Mouse (Mus musculus): ENCODE data around the gene Mcoln2.
A peak's percentile ranks its signal among the peaks of the same experiment; 100 is the strongest.

The Mcoln2 gene

DNA sequence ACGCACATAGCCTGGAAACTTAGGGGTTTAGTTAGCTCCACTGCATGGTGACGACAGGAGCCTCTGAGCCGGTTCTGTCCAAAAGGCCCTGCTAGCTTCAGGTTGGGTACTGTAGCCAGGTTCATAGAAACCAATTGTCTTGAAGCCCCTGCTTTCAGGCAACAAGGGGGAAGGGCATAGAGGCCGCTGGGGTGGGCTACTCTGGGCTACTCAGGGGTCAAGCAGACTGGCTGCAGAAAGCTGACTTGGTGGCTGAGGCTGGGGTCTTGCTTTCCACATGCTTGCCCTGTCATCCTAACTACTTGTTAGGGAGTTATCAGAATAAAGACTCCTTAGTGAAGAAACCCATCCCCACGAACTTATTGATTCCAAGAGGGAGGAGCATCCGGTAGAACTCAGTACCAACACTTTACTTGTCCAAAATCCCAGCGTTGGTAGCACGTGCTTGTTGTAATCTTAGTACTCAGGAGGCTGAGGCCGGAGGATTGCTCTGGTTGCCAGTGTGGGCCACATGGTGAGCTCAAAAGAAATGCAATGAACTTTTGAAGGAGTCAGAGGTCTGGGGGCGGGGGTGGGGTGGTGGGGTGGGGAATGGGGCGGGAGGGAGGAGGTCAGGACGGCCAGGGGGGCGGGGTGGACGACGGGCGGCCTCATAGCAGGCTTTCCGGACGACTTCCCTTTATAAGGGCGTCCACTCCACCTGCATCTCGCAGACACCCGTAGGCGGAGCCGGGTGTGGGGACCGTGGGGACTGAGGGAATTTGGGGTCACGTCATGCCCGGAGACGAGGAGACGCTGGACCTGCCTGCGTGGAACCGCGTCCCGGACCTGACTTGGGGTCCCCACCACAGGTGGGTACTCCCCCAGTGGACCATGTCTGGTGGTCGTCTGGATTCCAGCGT, at the start of gene Mcoln2:
TSS of gene Mcoln2 (plus strand) at position 678 of the 902 bp plus-strand sequence.
- DNase-seq (ENCODE audit: low spot score in 2 of 2): no peak

DNA sequence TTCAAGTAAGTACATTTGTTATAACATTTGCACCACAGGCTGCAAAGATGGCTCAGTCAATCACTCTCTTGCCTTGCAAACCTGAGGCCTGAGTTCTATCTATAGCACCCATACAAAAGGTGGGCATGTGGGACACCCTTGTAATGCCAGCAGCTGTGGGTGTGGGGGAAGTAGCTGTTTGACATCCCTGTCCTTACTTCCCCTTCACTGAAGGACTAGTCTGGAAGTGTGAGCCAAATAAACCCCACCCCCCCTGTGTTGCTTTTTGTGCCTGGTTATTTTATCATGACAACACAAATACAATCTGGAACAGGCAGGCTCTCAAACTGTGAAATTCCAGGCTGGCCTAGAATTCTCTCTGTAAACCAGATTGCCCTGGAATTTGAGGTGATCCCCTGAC, 49.7 kb upstream of the Mcoln2 start:
- DNase-seq (ENCODE audit: low spot score in 2 of 2): no peak

DNA sequence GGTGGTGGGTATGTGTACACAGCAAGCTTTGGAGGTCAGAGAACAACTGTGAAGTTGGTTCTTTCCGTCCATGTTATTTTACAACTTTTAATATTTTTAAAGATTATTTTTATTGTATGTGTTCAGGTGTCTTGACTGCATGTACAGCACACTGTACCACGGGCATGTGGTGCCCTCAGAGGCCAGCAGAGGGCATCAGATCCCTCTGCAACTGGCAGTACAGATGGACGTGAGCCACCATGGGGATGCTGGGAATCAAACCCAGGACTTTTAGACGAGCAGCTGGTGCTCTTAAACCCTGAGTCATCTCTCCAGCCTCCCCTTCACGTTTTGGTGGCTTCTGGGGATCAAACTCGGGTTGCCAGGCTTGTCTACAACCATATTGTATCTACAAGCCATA, 47.6 kb upstream of the Mcoln2 start:
- DNase-seq (ENCODE audit: low spot score in 2 of 2): no peak

DNA sequence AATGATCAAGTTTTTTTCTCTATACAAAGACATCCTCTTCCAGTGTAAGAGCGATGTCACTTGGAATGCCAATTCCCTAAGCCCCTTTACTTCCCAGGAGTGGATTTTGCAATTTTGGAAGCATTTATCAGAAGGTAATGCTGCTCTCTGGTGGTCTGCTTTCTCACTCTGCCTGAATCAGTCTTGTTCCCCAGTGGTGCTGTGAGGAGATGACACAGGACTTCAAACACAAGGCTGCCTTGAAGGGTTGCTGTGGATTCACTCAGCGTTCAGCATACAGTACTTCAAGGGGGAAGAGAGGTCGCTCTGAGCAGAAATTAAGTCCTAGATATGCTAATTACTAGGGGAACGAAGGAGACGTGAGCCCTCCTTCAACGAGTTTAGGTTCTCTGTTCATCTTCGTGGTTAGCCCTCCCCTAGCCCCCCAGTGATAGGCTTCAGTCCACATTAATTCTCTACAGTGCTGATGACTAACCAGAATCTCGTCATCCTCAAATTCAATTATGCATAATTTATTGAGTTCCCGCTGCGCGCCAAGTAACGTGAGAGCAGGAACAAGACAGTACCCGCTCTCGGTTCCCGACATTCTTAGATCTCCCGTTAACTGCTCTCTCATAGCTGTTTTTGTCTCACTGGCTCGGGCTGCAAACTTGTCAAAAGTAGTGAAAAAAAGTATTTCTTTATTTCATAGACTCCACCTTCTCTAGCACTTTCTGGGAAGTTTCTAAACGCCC, 42.4 kb upstream of the Mcoln2 start:
- DNase-seq (ENCODE audit: low spot score in 2 of 2): peak in 1 of 2 experiments; percentile 10

- peak in 1 of 2 experiments; percentile 66 for DNase-seq (ENCODE audit: low spot score in 2 of 2)
Observed at GRCm38 (mm10) chr3:146107921-146108571, 41.6 kb upstream of the Mcoln2 start, which contains the start of gene Wdr63. TSS of gene Wdr63 (minus strand) at chr3:146108130.

GRCm38 (mm10) chr3:146108945-146109344, 40.7 kb upstream of the Mcoln2 start:
- DNase-seq (ENCODE audit: low spot score in 2 of 2): no peak

- no peak for DNase-seq (ENCODE audit: low spot score in 2 of 2)
Observed at GRCm38 (mm10) chr3:146110358-146110757, 39.3 kb upstream of the Mcoln2 start.

GRCm38 (mm10) chr3:146110916-146111315, 38.7 kb upstream of the Mcoln2 start:
- DNase-seq (ENCODE audit: low spot score in 2 of 2): no peak

DNA sequence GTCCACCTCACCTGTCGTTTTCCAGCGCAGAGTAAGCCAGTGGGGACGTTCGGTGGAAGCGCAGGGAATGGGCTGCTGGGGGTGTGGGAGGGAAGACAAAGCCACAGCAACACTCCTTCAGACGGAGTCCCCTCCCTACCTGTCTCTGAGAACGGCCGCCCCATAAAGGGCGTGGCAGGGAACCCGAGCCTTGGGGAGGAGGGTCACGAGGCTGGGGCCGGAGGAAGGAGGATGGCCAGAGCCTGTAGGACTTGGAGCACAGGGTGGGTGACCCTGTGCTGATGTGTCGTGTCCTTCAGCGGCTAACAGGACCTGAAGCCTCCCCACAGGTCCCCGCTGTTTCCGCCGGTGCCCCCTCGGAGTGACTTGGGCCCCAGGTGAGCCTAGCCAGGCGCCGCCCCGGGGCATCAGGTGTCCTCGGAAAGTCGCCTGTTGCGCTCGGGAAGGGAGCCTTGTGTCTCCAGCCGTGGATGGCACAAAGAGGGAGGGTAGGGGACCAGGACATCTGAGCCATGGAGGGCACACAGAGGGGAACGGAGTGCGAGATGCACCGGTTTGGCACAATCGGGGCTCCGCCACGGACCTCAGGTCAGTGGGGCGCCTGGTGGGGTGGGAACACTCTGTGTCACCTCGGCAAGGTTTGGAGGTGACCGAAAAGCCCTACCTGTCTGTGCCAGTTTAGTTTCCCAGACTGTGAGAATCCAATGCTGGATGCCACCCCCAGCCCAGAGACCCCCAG, 32.2 kb upstream of the Mcoln2 start, which contains the start of gene Mcoln3:
TSS of gene Mcoln3 (plus strand) at position 193 of the 739 bp plus-strand sequence.
- DNase-seq (ENCODE audit: low spot score in 2 of 2): no peak

DNA sequence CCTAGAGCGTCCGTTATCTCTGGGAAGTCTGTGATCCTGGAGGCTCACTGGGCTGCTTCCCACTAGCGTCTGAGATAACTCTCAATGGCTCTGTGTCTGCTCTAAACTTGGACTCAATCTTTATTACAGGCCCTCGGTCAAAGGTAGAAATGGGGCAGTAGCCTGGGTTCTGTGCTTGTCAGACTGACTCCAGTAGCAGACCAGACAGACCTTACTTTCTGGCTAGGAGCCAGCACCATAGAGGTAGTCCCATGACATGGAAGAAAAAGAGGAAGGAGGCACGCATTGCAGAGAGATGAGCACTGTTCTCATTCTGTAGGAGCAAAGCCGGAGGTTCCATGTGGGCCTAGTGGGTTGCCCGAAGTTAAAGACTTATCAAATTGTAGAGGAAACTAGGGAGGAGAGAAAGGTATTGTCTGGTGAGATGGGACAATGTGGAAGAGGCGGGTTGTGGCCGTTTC, 31.6 kb upstream of the Mcoln2 start:
- no peak for DNase-seq (ENCODE audit: low spot score in 2 of 2)

GRCm38 (mm10) chr3:146121310-146122124, 28.1 kb upstream of the Mcoln2 start:
- DNase-seq (ENCODE audit: low spot score in 2 of 2): no peak

GRCm38 (mm10) chr3:146122125-146122420, 27.6 kb upstream of the Mcoln2 start:
- no peak for DNase-seq (ENCODE audit: low spot score in 2 of 2)

DNA sequence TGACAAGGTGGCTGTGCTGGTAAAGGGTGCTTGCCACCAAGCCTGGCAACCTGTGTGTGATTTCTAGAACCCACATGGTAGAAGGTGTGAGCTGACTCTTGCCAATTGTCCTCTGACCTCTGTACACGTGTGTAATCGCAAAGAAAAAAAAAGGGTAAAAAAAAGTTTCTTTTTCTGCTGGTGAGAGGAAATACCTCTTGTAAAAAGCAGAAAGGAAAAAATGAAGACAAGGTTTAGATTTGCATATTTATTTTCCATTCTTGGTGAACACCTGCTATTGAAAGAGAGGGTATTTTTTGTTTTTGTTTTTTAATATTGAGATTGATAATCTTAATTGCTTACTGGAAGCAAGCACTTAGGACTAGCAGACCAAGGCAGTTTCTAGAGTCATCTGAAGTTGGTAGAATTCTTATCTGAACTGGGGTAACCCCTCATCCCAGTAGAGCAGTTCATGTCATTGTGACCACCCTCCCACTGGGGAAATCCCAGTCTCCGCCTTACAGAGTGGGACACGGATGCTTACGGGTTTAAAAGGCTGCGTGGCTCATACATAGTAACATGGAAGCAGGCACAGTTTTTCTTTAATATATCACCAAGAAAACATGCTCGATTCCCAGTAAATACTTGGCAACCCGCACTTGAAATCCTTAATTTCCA, 26.7 kb upstream of the Mcoln2 start:
- DNase-seq (ENCODE audit: low spot score in 2 of 2): no peak

GRCm38 (mm10) chr3:146123464-146123825, 26.2 kb upstream of the Mcoln2 start:
- DNase-seq (ENCODE audit: low spot score in 2 of 2): no peak

DNA sequence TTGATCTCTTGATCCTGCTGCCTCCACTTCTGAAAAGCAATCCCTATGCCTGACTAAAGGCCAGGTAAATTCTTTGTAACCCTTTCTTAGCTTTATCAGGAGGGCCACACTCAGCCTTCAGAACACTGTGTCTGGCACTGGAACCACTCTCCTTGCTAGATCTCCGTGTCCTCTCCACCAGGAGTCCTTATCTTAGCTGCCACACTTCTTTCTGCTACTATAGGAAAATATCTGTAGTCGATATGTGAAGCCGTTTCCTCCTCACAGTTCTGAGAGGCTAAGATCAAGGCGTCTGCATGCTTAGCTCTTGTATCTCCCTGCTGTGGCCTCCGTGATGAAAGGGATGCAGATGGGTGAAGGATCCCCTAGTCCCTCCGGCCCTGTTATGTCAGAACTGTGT, 22.4 kb upstream of the Mcoln2 start:
- no peak for DNase-seq (ENCODE audit: low spot score in 2 of 2)

DNA sequence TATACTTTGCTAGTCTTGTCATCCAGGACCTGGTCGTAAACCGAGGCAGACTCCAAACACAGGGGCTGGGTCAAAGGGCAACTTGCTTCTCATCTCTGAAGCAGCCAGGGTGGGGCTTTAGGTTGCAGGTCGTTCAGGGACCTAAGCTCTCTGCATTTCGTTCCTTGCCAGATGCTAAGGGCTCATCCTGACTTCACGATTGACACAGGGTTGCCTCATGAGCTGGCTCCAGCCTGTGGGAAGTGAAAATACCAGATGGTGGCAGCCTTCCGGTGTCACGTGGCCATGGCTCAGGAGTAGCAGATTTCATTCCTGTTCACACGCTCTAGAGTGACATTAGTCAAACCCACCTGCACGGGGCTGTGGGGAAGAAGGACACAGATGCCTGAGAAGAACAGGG, 14.8 kb upstream of the Mcoln2 start:
- no peak for DNase-seq (ENCODE audit: low spot score in 2 of 2)

DNA sequence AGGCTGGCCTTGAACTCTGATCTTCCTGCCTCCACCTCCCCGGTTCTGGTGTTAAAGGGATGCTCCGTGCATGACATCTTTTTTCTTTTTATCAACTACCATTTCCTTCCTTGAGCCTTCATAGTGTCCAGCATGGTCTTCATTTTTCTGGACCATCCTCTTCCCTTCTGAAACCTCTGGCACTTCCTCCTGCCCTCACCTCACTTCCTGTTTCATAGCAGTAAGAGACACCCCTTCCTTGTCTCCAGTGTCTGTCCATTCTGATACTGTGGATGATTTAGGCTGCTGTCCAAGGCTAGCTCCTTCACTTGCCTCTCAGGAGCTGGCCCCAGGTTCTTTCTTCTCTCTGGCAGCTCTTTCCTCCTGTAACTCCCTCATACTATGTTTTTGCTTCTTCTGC, 14.2 kb upstream of the Mcoln2 start:
- no peak for DNase-seq (ENCODE audit: low spot score in 2 of 2)

DNA sequence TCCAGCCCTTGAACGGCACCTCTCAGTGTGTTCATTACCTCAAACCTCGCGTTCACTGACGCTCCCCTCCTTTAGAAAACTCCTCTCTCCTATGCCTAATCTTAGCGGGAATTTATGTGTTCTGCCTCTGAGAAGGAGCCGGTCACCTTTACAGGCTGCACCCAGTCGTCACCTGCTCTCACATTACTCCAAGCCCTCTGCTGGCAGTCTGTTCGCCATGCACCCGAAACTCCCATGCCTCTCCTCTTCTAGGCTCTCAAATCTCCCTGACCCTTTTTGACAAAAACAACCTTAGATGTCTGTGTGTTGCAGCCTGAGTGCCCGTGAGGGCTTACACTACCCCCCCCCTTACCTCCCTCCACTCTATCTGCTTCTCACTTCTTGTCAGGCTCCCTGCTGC, 13.2 kb upstream of the Mcoln2 start:
- DNase-seq (ENCODE audit: low spot score in 2 of 2): no peak

- DNase-seq (ENCODE audit: low spot score in 2 of 2): no peak
Observed at GRCm38 (mm10) chr3:146140276-146140675, 9.4 kb upstream of the Mcoln2 start.

GRCm38 (mm10) chr3:146142523-146142922, 7.1 kb upstream of the Mcoln2 start:
- DNase-seq (ENCODE audit: low spot score in 2 of 2): no peak

Data from cerebellum, postnatal 4 days (tissue).